Mouse (Mus musculus): ENCODE results near the gene Hypk. TPM values are rescaled to one million over a fixed set of nuclear protein-coding genes. Genes with fewer than 3 reads are reported as not detected.

Hypk gene
- polyA plus RNA-seq, 1 experiment from 2014 or later: 87.4 TPM

DNA sequence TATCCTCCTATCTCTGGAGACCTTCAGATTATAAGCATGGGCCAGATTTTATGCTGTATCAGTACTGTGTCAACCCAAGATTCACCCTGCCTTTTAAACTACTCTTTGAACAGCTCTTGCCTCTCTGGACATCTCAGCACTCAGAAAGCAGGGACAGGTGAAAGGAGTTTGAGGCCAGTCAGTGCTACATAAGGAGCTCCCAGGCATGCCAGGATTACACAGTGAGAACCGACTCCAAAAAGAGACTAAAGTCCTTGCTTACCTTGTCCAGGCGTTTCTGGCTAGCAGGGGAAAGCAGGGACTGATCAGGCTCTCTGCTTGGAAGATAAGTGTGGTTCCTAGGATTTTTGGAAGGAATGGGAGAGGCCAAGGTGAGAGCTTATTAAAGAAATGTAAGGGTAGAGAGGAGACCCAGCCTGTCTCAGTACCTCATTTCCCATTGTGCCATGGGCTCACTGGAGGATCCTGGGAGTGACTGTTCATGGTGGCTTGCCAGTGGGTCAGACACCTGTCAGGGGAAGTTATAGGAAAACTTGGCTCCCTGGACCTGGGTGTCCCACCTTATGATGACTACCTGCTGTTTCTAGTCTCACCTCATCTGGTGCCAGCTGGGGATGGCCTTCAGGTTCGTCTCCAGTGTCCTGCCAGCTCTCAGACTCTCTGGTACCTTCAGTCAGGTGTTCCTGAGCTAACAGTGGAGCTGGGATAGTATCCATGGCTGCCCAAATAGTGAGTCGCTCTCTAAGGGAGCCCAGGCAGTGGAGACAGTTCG, 12.1 kb upstream of the Hypk start:
- H3K36me3 ChIP-seq (ENCODE audit: insufficient read depth): peaks cover 36% of the 10 kb centered on the region
- no peak overlapping the region; the same call in 1 of the 2 replicates for H3K4me2 ChIP-seq
- no peak for ATAC-seq (ENCODE audit: insufficient read depth)
- 51% methylated on average over 5 of the region's 5 CpGs for WGBS
- H3K27ac ChIP-seq (ENCODE audit: low read depth): no peak overlapping the region
- H3K9ac ChIP-seq: no peak overlapping the region
- H3K4me3 ChIP-seq (ENCODE audit: low read depth, low read length): no peak overlapping the region
- peaks cover 4% of the 10 kb centered on the region for H3K4me1 ChIP-seq (ENCODE audit: insufficient read depth)
- H3K27me3 ChIP-seq (ENCODE audit: insufficient read depth, low read length): no peaks in the 10 kb centered on the region; the same call in 1 of the 2 replicates
- H3K9me3 ChIP-seq (ENCODE audit: low read depth, low read length): no peaks in the 10 kb centered on the region
- DNase-seq: no peak
- no peak for TF ChIP-seq CTCF (IDR thresholded peaks at IDR 0.05; ENCODE audit: low read depth)

DNA sequence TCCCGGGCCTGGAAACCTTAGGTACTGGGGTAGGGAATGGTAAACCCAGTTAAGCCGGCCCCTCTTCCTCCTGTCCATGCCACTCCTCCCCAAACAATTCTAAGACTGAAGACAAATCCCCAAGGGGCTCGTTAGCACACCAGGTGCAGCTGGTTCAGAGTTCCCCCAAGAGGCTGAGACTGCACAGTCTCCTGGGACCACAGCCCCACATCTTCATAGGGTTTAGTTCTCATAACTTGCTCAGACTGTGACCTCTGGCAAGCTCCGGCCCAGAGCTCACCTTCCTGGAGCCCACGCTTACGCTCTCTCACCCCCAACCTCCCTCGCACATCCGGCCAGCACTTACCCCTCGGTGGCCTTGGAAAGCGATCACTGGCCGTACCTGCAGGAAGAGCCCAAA, 11.3 kb upstream of the Hypk start:
- ATAC-seq (ENCODE audit: insufficient read depth) (peak; percentile 8), DNase-seq (no peak)
- no peak for TF ChIP-seq CTCF (IDR thresholded peaks at IDR 0.05; ENCODE audit: low read depth)
- H3K4me2 ChIP-seq: peak overlapping the region; percentile 65
- no peaks in the 10 kb centered on the region for H3K9me3 ChIP-seq (ENCODE audit: low read depth, low read length)
- WGBS: 9% methylated on average over 11 of the region's 11 CpGs
- no peaks in the 10 kb centered on the region; the same call in 1 of the 2 replicates for H3K27me3 ChIP-seq (ENCODE audit: insufficient read depth, low read length)
- H3K4me3 ChIP-seq (ENCODE audit: low read depth, low read length): peak overlapping the region; percentile 42
- H3K27ac ChIP-seq (ENCODE audit: low read depth): no peak overlapping the region
- peaks cover 33% of the 10 kb centered on the region for H3K36me3 ChIP-seq (ENCODE audit: insufficient read depth)
- peaks cover 4% of the 10 kb centered on the region for H3K4me1 ChIP-seq (ENCODE audit: insufficient read depth)
- H3K9ac ChIP-seq: peak overlapping the region; percentile 56

- H3K27me3 ChIP-seq (ENCODE audit: insufficient read depth, low read length): no peaks in the 10 kb centered on the region; the same call in 1 of the 2 replicates
These were observed 10.6 kb upstream of the Hypk start for GRCm38 (mm10) chr2:121442259-121443067.

GRCm38 (mm10) chr2:121443068-121443349, 10.1 kb upstream of the Hypk start:
- peak overlapping the region; percentile 56 for H3K9ac ChIP-seq
- H3K4me1 ChIP-seq (ENCODE audit: insufficient read depth): peaks cover 4% of the 10 kb centered on the region
- H3K27me3 ChIP-seq (ENCODE audit: insufficient read depth, low read length): no peaks in the 10 kb centered on the region; the same call in 1 of the 2 replicates
- peaks cover 20% of the 10 kb centered on the region for H3K36me3 ChIP-seq (ENCODE audit: insufficient read depth)
- no peak for TF ChIP-seq CTCF (IDR thresholded peaks at IDR 0.05; ENCODE audit: low read depth)
- H3K4me2 ChIP-seq: peak overlapping the region; percentile 65
- ATAC-seq (ENCODE audit: insufficient read depth) (no peak), DNase-seq (no peak)
- peak overlapping the region; percentile 42 for H3K4me3 ChIP-seq (ENCODE audit: low read depth, low read length)
- no peaks in the 10 kb centered on the region for H3K9me3 ChIP-seq (ENCODE audit: low read depth, low read length)
- WGBS: 13% methylated on average over 8 of the region's 8 CpGs
- H3K27ac ChIP-seq (ENCODE audit: low read depth): no peak overlapping the region

More at GRCm38 (mm10) chr2:121442259-121443067, 10.6 kb upstream of the Hypk start:
- peak overlapping the region; percentile 65 for H3K4me2 ChIP-seq
- WGBS: 2% methylated on average over 30 of the region's 30 CpGs
- no peak overlapping the region for H3K27ac ChIP-seq (ENCODE audit: low read depth)
- no peak for TF ChIP-seq CTCF (IDR thresholded peaks at IDR 0.05; ENCODE audit: low read depth)
- H3K4me3 ChIP-seq (ENCODE audit: low read depth, low read length): peak overlapping the region; percentile 42
- H3K36me3 ChIP-seq (ENCODE audit: insufficient read depth): peaks cover 26% of the 10 kb centered on the region
- DNase-seq (peak; percentile 65), ATAC-seq (ENCODE audit: insufficient read depth) (peak; percentile 86)
- H3K9me3 ChIP-seq (ENCODE audit: low read depth, low read length): no peaks in the 10 kb centered on the region
- H3K9ac ChIP-seq: peak overlapping the region; percentile 56
- H3K4me1 ChIP-seq (ENCODE audit: insufficient read depth): peaks cover 4% of the 10 kb centered on the region

GRCm38 (mm10) chr2:121444178-121444577, 8.9 kb upstream of the Hypk start, which contains the start of gene Ell3:
TSS of gene Ell3 (minus strand) at chr2:121444278.
- Histone ChIP-seq H3K4me3 (ENCODE audit: low read depth, low read length) (peak within 1 kb of the TSS; percentile 42; the same call in 1 of the 2 replicates), H3K27me3 (ENCODE audit: insufficient read depth, low read length) (no peaks in the 10 kb centered on the region; the same call in 1 of the 2 replicates), H3K9ac (peak within 1 kb of the TSS; percentile 56; the same call in 1 of the 2 replicates), H3K4me1 (ENCODE audit: insufficient read depth) (peaks cover 4% of the 10 kb centered on the region), H3K27ac (ENCODE audit: low read depth) (no peak within 1 kb of the TSS), H3K9me3 (ENCODE audit: low read depth, low read length) (no peaks in the 10 kb centered on the region), H3K4me2 (peak within 1 kb of the TSS; percentile 65), H3K36me3 (ENCODE audit: insufficient read depth) (peaks cover 9% of the 10 kb centered on the region)
- 83% methylated on average over 1 of the region's 1 CpGs for WGBS
- TF ChIP-seq CTCF (IDR thresholded peaks at IDR 0.05; ENCODE audit: low read depth): no peak
- ATAC-seq (ENCODE audit: insufficient read depth) (no peak), DNase-seq (no peak)

- no peak overlapping the region for H3K4me2 ChIP-seq
- ATAC-seq (ENCODE audit: insufficient read depth) (no peak), DNase-seq (no peak)
- no peak overlapping the region for H3K27ac ChIP-seq (ENCODE audit: low read depth)
- no peaks in the 10 kb centered on the region for H3K36me3 ChIP-seq (ENCODE audit: insufficient read depth)
- no peak overlapping the region for H3K4me3 ChIP-seq (ENCODE audit: low read depth, low read length)
- WGBS: 70% methylated on average over 3 of the region's 3 CpGs
- H3K9ac ChIP-seq: no peak overlapping the region
- no peaks in the 10 kb centered on the region; the same call in 1 of the 2 replicates for H3K27me3 ChIP-seq (ENCODE audit: insufficient read depth, low read length)
- peaks cover 5% of the 10 kb centered on the region for H3K4me1 ChIP-seq (ENCODE audit: insufficient read depth)
- no peaks in the 10 kb centered on the region for H3K9me3 ChIP-seq (ENCODE audit: low read depth, low read length)
- TF ChIP-seq CTCF (IDR thresholded peaks at IDR 0.05; ENCODE audit: low read depth): no peak
These were observed 8.0 kb upstream of the Hypk start for GRCm38 (mm10) chr2:121445117-121445516.

DNA sequence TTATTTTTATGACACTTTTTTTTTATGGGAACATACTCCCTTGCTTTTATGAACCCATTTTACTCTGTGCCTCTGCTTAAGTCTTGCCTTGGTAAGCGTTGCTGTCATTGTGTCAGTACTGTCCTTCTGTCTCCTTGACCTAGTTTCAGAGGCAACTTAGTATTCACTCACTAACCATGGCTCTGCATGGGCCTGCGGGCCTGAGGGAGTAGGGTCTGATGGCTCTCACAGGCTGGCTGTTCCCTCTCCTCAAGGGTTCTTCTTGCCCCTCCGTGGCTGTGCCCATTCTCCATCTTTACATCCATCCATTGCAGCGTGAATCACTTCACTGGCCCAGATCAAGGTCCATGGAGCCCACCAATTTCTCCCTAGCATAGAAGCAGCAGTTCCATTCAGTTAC, 6.6 kb upstream of the Hypk start:
- no peak overlapping the region for H3K9ac ChIP-seq
- DNase-seq: no peak
- TF ChIP-seq CTCF (IDR thresholded peaks at IDR 0.05; ENCODE audit: low read depth): no peak
- H3K4me2 ChIP-seq: no peak overlapping the region
- H3K4me3 ChIP-seq (ENCODE audit: low read depth, low read length): no peak overlapping the region
- peaks cover 7% of the 10 kb centered on the region for H3K36me3 ChIP-seq (ENCODE audit: insufficient read depth)
- H3K27me3 ChIP-seq (ENCODE audit: insufficient read depth, low read length): no peaks in the 10 kb centered on the region; the same call in 1 of the 2 replicates
- no peak overlapping the region for H3K27ac ChIP-seq (ENCODE audit: low read depth)
- peaks cover 8% of the 10 kb centered on the region for H3K4me1 ChIP-seq (ENCODE audit: insufficient read depth)
- H3K9me3 ChIP-seq (ENCODE audit: low read depth, low read length): no peaks in the 10 kb centered on the region
- ATAC-seq (ENCODE audit: insufficient read depth): no peak
- 83% methylated on average over 4 of the region's 4 CpGs for WGBS

All from lung, embryonic 14.5 days (tissue).